Mouse (Mus musculus): Measurements from ENCODE around the gene Gm5617. TPM values are rescaled to one million over a fixed set of nuclear protein-coding genes. Genes with fewer than 3 reads are reported as not detected.

Gm5617 gene
- polyA plus RNA-seq, 1 experiment from 2014 or later: 33.2 TPM

DNA sequence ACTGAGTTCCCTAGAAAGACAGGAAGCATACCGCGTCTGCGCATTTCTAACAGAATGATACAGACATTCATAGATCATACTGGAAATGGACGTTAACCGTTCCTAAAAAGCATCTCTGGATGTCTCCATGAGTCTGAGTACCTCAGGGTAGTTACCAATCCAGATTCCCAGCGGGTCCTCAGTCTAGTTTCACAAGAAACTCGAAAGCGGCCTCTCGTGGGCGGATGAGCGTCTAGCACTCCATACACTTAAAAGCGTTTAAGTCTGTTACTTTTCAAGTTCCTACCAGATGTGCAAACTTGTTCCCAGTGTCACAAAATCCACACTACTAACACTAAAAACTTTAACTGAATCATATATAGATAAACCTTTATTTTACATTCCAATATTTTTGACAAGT is 22.1 kb upstream of the Gm5617 start:
- ATAC-seq: no peak
- 94% methylated on average over 12 of the region's 12 CpGs for WGBS
- Histone ChIP-seq H3K9ac (replicated peaks) (no peak overlapping the region), H3K27ac (no peak overlapping the region), H3K4me1 (replicated peaks) (no peaks in the 10 kb centered on the region), H3K9me3 (no peaks in the 10 kb centered on the region), H3K4me3 (replicated peaks) (no peak overlapping the region), H3K27me3 (no peaks in the 10 kb centered on the region), H3K36me3 (peaks cover 14% of the 10 kb centered on the region), H3K4me2 (replicated peaks) (no peak overlapping the region)

- H3K36me3 ChIP-seq: peaks cover 14% of the 10 kb centered on the region
- no peak overlapping the region for H3K9ac ChIP-seq (replicated peaks)
- H3K4me2 ChIP-seq (replicated peaks): no peak overlapping the region
- H3K9me3 ChIP-seq: no peaks in the 10 kb centered on the region
- no peak overlapping the region for H3K27ac ChIP-seq
- no peak overlapping the region for H3K4me3 ChIP-seq (replicated peaks)
- 93% methylated on average over 9 of the region's 9 CpGs for WGBS
- no peaks in the 10 kb centered on the region for H3K27me3 ChIP-seq
- no peak for ATAC-seq
- peaks cover under 1% of the 10 kb centered on the region for H3K4me1 ChIP-seq (replicated peaks)
These were observed 20.9 kb upstream of the Gm5617 start for GRCm38 (mm10) chr9:48474367-48474766.

DNA sequence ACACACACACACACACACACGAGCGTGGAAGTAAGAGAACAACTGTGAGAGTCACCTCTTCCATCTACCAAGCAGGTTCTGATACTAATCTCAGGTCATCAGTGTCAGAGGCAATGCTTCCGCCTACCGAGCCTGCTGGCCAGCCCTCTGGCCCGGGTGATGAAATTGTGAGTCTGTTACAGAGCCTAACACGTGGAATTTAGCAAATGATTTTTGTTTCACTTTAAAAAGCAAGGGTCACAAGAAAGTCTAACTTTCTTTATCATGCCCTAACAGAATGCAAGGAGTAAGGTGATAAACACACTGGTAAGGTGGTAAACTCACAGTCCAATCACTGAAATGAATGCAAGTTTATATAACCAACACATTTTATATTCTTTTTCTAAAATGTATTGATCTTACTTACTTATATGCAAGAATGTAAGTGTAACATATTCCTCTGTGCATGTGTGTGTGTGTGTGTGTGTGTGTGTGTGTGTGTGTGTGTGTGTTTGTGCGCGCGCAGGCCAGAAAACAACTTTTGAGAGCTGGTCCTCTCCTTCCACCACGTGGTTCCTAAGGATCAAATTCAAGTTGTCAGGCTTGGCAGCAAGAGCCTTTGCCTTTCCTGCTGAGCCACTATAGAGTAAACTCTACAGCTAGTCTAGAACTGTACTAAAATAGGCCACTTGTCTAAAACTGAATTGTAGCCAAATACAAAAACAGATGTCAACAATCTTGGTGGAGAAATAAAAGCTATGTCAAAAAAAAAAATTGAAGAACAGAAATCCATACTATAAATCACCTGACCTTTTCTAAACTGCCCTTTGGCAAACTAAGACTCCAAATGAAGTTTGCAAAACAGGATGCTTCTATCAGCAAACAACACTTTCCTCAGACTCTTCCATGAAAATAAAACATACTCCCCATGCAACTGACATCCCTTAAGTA is 18.7 kb upstream of the Gm5617 start:
- Histone ChIP-seq H3K4me3 (replicated peaks) (no peak overlapping the region), H3K27ac (no peak overlapping the region), H3K27me3 (peaks cover 3% of the 10 kb centered on the region; the same call in 1 of the 2 replicates), H3K36me3 (peaks cover 11% of the 10 kb centered on the region; the same call in 1 of the 2 replicates), H3K9ac (replicated peaks) (no peak overlapping the region), H3K4me1 (replicated peaks) (peaks cover 13% of the 10 kb centered on the region), H3K9me3 (no peaks in the 10 kb centered on the region), H3K4me2 (replicated peaks) (no peak overlapping the region)
- no peak for ATAC-seq
- WGBS: 90% methylated on average over 10 of the region's 10 CpGs

DNA sequence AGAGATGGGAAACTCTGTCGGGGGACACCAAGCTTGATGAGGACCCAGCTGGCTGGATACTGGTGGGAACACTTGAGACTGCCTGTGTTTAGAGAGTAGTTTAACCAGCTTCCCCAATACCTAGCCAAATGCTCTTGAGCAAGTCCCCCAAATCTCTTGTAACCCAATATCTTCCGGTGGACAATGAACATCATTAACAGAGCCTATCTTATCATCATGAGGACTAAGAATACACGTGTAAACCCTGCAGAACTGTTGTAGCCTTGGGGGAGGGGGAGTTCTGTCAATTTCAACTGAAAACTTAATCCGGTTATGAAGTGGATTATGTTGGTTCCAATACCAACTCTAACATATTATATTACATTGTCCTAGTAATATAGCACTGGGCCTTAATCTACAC is 16.4 kb upstream of the Gm5617 start:
- Histone ChIP-seq H3K9ac (replicated peaks) (no peak overlapping the region), H3K4me2 (replicated peaks) (no peak overlapping the region), H3K27ac (no peak overlapping the region), H3K4me1 (replicated peaks) (peaks cover 13% of the 10 kb centered on the region), H3K36me3 (peaks cover 8% of the 10 kb centered on the region; the same call in 1 of the 2 replicates), H3K4me3 (replicated peaks) (no peak overlapping the region), H3K9me3 (no peaks in the 10 kb centered on the region), H3K27me3 (peaks cover 6% of the 10 kb centered on the region)
- no peak for ATAC-seq
- 95% methylated on average over 4 of the region's 4 CpGs for WGBS

DNA sequence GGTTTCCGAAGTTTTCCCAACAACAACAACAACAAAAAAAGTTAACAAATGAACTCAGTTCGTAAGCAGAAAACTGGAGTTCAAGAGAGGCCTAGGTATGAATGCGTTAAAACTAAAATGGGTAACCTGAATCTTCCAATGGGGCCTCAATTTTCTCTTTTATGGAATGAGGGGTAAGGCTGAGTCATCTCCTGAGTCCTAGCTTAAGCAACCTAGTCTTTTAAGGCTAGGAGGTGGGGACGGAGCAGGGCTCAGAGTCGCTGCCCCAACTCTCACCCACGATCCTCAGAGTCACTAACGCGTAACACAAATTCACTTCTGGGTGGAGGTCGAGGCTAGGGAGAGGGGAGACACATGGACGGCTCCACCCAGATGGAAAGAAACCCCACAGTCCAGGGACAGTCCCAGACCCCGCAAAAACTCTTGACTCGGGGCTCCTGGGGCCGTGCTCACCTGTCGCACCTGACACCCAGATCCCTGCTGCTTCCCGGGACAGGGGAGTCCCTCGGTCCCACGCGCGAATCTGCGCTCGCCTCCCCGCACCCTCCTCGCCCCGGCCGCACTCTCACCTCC is 15.3 kb upstream of the Gm5617 start:
- peak overlapping the region; percentile 95 for H3K4me2 ChIP-seq (replicated peaks)
- no peaks in the 10 kb centered on the region for H3K9me3 ChIP-seq
- no peak overlapping the region for H3K27ac ChIP-seq
- H3K27me3 ChIP-seq: peaks cover 6% of the 10 kb centered on the region
- peak overlapping the region; percentile 86 for H3K9ac ChIP-seq (replicated peaks)
- peaks cover 4% of the 10 kb centered on the region for H3K36me3 ChIP-seq
- peak overlapping the region; percentile 91 for H3K4me3 ChIP-seq (replicated peaks)
- WGBS: 6% methylated on average over 25 of the region's 25 CpGs
- peaks cover 13% of the 10 kb centered on the region for H3K4me1 ChIP-seq (replicated peaks)
- ATAC-seq: no peak

DNA sequence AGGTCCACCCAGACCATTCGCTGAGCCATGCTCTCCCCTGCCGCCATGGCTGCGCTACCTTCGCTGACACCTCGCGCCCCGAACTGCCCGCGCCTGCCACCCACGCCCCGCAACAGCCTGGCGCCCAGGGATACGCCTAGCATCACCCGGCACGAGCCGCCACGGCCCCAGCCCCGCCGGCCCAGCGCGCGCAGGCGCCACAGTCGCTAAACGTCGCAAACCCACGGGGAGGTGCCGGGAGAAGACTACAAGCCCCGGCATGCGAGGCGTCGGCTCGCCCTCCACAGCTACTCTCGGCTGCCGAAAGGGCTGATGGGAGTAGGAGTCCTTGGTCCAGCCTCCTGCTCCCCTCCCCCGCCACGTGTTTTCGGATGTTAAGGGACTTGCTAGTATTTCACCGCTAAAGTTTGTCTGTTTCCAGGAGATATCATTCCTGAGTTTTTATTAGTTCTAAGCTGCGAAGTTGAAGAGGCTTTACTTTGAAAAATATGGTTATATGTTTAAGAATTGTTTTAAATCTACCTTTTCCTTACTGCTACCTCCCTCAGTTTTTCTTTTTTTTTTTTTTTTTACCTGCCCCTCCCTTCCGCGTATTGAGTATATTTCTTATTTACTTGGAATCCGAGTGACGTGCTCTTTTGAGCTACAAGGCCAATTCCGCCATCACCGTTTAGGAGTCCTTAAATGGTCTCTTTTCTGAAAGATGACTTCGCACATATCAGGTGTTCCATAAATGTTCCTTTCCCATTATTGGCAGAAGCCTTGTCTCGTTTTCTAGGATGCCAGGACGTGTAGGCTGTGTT is 14.6 kb upstream of the Gm5617 start, which contains the start of gene Rexo2:
Gene Rexo2 (minus strand): TSS at position 213 of the 803 bp plus-strand sequence.
- Histone ChIP-seq H3K36me3 (peaks cover 7% of the 10 kb centered on the region), H3K9me3 (no peaks in the 10 kb centered on the region), H3K27me3 (peaks cover 6% of the 10 kb centered on the region), H3K27ac (no peak within 1 kb of the TSS), H3K4me2 (replicated peaks) (peak within 1 kb of the TSS; percentile 95), H3K9ac (replicated peaks) (peak within 1 kb of the TSS; percentile 86), H3K4me1 (replicated peaks) (peaks cover 13% of the 10 kb centered on the region), H3K4me3 (replicated peaks) (peak within 1 kb of the TSS; percentile 91)
- 1% methylated on average over 49 of the region's 49 CpGs for WGBS
- ATAC-seq: peak; percentile 99

DNA sequence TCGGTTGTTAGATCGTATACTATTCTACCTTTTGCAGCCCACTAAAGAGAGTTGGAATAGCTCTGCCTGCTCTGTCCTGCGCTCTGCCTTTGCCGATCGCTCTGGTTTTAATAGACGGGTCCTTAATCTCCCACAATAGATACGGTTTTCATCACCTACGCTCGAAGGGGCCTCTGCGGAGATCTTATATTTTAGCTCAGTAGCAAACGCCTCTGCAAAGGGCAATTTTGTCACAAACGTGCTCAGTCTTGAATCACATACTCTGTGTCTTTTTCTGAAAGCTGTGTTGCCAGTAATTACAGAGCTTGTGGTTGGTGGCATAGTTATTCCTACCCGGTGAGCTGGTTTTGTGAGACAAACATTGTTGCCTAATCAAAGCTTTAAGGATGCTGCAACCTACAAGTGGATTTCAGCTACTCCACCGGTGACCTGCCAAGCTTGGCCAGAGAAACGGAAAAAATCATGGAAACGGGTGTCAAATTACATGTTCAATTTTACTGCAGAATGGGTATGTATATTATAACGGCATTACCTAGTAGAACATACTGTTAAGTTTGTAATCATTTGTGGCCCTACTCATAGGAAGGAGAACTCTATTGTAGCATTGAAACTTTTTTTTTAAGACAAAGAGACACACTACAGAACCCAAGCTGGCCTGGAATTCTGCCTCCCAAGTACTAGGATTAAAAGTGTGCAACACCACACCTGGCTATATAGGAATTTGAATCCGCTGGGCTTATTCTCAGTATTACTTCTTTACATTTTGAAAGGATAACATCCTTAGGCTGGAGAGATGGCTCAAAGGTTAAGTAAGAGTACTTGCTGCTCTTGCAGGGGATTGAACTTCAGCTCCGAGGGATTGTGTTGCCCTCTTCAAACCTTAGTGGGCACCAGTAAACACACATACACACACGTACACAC is 13.8 kb upstream of the Gm5617 start:
- H3K4me2 ChIP-seq (replicated peaks): peak overlapping the region; percentile 95
- no peaks in the 10 kb centered on the region for H3K9me3 ChIP-seq
- no peak overlapping the region for H3K27ac ChIP-seq
- H3K27me3 ChIP-seq: peaks cover 6% of the 10 kb centered on the region
- H3K4me1 ChIP-seq (replicated peaks): peaks cover 13% of the 10 kb centered on the region
- peak overlapping the region; percentile 46; the same call in 1 of the 2 replicates for H3K9ac ChIP-seq (replicated peaks)
- 37% methylated on average over 20 of the region's 20 CpGs for WGBS
- H3K4me3 ChIP-seq (replicated peaks): peak overlapping the region; percentile 91
- peaks cover 7% of the 10 kb centered on the region for H3K36me3 ChIP-seq
- ATAC-seq: no peak

- Histone ChIP-seq H3K4me1 (replicated peaks) (peaks cover 19% of the 10 kb centered on the region), H3K36me3 (peaks cover 24% of the 10 kb centered on the region), H3K4me2 (replicated peaks) (peak overlapping the region; percentile 78), H3K27ac (peak overlapping the region; percentile 94), H3K27me3 (0 out of 2 replicates have a peak, but pooled peaks cover 13% of the 10 kb centered on the region), H3K9me3 (no peaks in the 10 kb centered on the region), H3K4me3 (replicated peaks) (peak overlapping the region; percentile 68), H3K9ac (replicated peaks) (peak overlapping the region; percentile 90)
- peak; percentile 83 for ATAC-seq
- WGBS: 2% methylated on average over 34 of the region's 34 CpGs
These were observed 298 bp downstream of the Gm5617 start for GRCm38 (mm10) chr9:48495548-48495932.

- H3K4me1 ChIP-seq (replicated peaks): peaks cover 2% of the 10 kb centered on the region
- no peak overlapping the region for H3K27ac ChIP-seq
- H3K36me3 ChIP-seq: no peaks in the 10 kb centered on the region
- no peak overlapping the region for H3K9ac ChIP-seq (replicated peaks)
- 84% methylated on average over 7 of the region's 7 CpGs for WGBS
- H3K27me3 ChIP-seq: 0 out of 2 replicates have a peak, but pooled peaks cover 13% of the 10 kb centered on the region
- no peaks in the 10 kb centered on the region for H3K9me3 ChIP-seq
- no peak for ATAC-seq
- no peak overlapping the region for H3K4me2 ChIP-seq (replicated peaks)
- H3K4me3 ChIP-seq (replicated peaks): no peak overlapping the region
These were observed 6.0 kb downstream of the Gm5617 start for GRCm38 (mm10) chr9:48501192-48501591.

DNA sequence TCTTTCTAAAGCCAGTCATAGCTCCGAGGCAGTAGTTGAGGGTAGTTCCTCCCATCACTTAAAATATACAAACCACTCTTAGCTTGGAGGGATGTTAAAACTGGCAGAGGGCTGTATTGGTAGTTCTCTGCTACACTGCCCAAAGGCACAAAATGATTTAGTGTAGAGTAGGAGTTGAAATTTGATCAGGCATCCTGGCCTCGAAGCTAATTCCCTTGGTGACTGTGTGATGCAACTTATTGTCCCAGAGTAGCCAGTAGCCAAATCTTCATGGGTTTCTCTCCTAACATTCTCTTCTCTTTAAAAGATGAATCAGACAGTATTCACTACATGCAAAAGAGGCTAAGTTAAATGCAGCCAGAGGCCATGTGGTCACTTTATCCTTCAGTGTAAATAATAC is 7.8 kb downstream of the Gm5617 start:
- Histone ChIP-seq H3K4me3 (replicated peaks) (no peak overlapping the region), H3K4me2 (replicated peaks) (no peak overlapping the region), H3K4me1 (replicated peaks) (no peaks in the 10 kb centered on the region), H3K27me3 (peaks cover 12% of the 10 kb centered on the region; the same call in 1 of the 2 replicates), H3K36me3 (no peaks in the 10 kb centered on the region), H3K27ac (no peak overlapping the region), H3K9me3 (no peaks in the 10 kb centered on the region), H3K9ac (replicated peaks) (no peak overlapping the region)
- ATAC-seq: no peak
- WGBS: 82% methylated on average over 2 of the region's 2 CpGs
